In genomic region chr16:76249345-76250091, GRCm38 (mm10) we compare ENCODE assay signal across 22 mouse cellular contexts.
A peak's percentile ranks its signal among the peaks of the same experiment; 100 is the strongest.
DNase-seq lines count a peak whose midpoint lies in the region; ATAC-seq and TF ChIP-seq lines count a peak whose summit lies in the region.
"Had no signal": no experiment of that assay in that cellular context is flagged by ENCODE, and none has a peak within 500 bp of the region (broad histone marks: within the 10 kb centered on the region; RNA-seq: fewer than 3 reads in every experiment).

No protein-coding gene starts in this region.

- H3K4me1 ChIP-seq in forebrain, embryonic 12.5 days, result no peaks in the 10 kb centered on the region
- H3K4me1 ChIP-seq: embryonic facial prominence, embryonic 10.5 days; heart, embryonic 10.5 days; hindbrain, embryonic 12.5 days had no signal

- no peak overlapping the region for H3K9ac ChIP-seq in forebrain, embryonic 12.5 days
- H3K9ac ChIP-seq: hindbrain, embryonic 12.5 days had no signal

- H3K4me3 ChIP-seq in forebrain, embryonic 12.5 days (replicated peaks), result no peak overlapping the region
- no peak overlapping the region for H3K4me3 ChIP-seq in layer of hippocampus, adult 2 months
- H3K4me3 ChIP-seq: embryonic facial prominence, embryonic 10.5 days; heart, embryonic 10.5 days; hindbrain, embryonic 12.5 days had no signal

- peak; percentile 19 for DNase-seq in thymus, postnatal 14 days
- DNase-seq in thymus, adult 18-20 months, result no peak
- DNase-seq in induced T-regulatory cell, adult 2 months (ENCODE audit: low read depth), result peak; percentile 65
- no peak for DNase-seq in layer of hippocampus, adult 2 months (ENCODE audit: low spot score in 2 of 2)
- DNase-seq: adrenal gland, adult 2 months; adrenal gland, postnatal 25 days; cerebellum, adult 8-10 months; cerebellum, postnatal 36 days; gastrocnemius, postnatal 10 days; heart, adult 18-20 months; heart, postnatal 10 days; heart, postnatal 4 days had no signal

- TF ChIP-seq CTCF in layer of hippocampus, adult 2 months (conservative IDR thresholded peaks at IDR 0.05), result no peak

- ATAC-seq in CD4-positive, CD25-positive, alpha-beta regulatory T cell, adult 4 months, result peak; percentile 73
- no peak for ATAC-seq in forebrain, embryonic 12.5 days (ENCODE audit: low FRiP score)
- no peak for ATAC-seq in megakaryocyte-erythroid progenitor cell, adult 5-6 weeks (replicated peaks; ENCODE audit: low FRiP score, low TSS enrichment, poor library complexity, severe bottlenecking)
- ATAC-seq: forebrain, embryonic 14.5 days; hindbrain, postnatal 0 days; intestine, embryonic 16.5 days; Patski had no signal

- no peaks in the 10 kb centered on the region for H3K36me3 ChIP-seq in forebrain, embryonic 12.5 days (replicated peaks)
- H3K36me3 ChIP-seq: embryonic facial prominence, embryonic 10.5 days; heart, embryonic 10.5 days; hindbrain, embryonic 12.5 days had no signal

- WGBS in forebrain, embryonic 12.5 days, result 87% methylated on average over 18 of the region's 18 CpGs

- no peak overlapping the region for H3K27ac ChIP-seq in forebrain, embryonic 12.5 days
- H3K27ac ChIP-seq in layer of hippocampus, adult 2 months, result no peak overlapping the region
- H3K27ac ChIP-seq: embryonic facial prominence, embryonic 10.5 days; heart, embryonic 10.5 days; hindbrain, embryonic 12.5 days; hindbrain, postnatal 0 days had no signal

- H3K27me3 ChIP-seq in forebrain, embryonic 12.5 days, result no peaks in the 10 kb centered on the region
- H3K27me3 ChIP-seq: hindbrain, embryonic 12.5 days; Patski had no signal

- no peak overlapping the region for H3K4me2 ChIP-seq in forebrain, embryonic 12.5 days
- H3K4me2 ChIP-seq: hindbrain, embryonic 12.5 days had no signal

- no peaks in the 10 kb centered on the region for H3K9me3 ChIP-seq in forebrain, embryonic 12.5 days
- H3K9me3 ChIP-seq: embryonic facial prominence, embryonic 10.5 days; heart, embryonic 10.5 days; hindbrain, embryonic 12.5 days had no signal

Comparison
In these comparisons a context has a peak if more than half of its experiments do, and no peak if none do; other contexts are left out.
1. DNase-seq: peak in thymus, postnatal 14 days (single experiment) and induced T-regulatory cell, adult 2 months (single experiment); none in thymus, adult 18-20 months (0 of 2) and layer of hippocampus, adult 2 months (0 of 2).